Mouse (Mus musculus) kidney, embryonic 15.5 days (tissue): ENCODE data around the gene Medag. TPM values are rescaled to one million over a fixed set of nuclear protein-coding genes. Genes with fewer than 3 reads are reported as not detected.

Experiments
- ATAC-seq: fragments of 200-750 bp; cut with Nextera tagmentation; replicated peaks from 2 replicates; pipeline ENCODE4 v1.8.0; 2017; ENCODE audit warnings: moderate TSS enrichment; ENCODE audit not compliant: low FRiP score
- H3K27ac ChIP-seq: fragments of 300-500 bp; sonication (generic); 2 replicates; pipeline ENCODE4 v1.5.1; 2015; ENCODE audit warnings: mild to moderate bottlenecking, inconsistent platforms
- H3K27me3 ChIP-seq: fragments of 300-500 bp; sonication (generic); 2 replicates; pipeline ENCODE4 v1.6.1; 2015; ENCODE audit warnings: inconsistent platforms
- H3K36me3 ChIP-seq: fragments of 300-500 bp; sonication (generic); 2 replicates; pipeline ENCODE4 v1.6.1; 2015; ENCODE audit warnings: inconsistent platforms
- H3K4me1 ChIP-seq: fragments of 300-500 bp; sonication (generic); 2 replicates; pipeline ENCODE4 v1.6.1; 2015; ENCODE audit warnings: inconsistent platforms
- H3K4me2 ChIP-seq: fragments of 300-500 bp; sonication (generic); 2 replicates; pipeline ENCODE4 v1.6.1; 2015; ENCODE audit warnings: moderate library complexity, mild to moderate bottlenecking, inconsistent platforms
- H3K4me3 ChIP-seq: fragments of 300-500 bp; sonication (generic); replicated peaks from 2 replicates; pipeline ENCODE4 v1.5.1; 2015; ENCODE audit warnings: mild to moderate bottlenecking, inconsistent platforms
- H3K9ac ChIP-seq: fragments of 300-500 bp; sonication (generic); 2 replicates; pipeline ENCODE4 v1.6.1; 2015; ENCODE audit warnings: mild to moderate bottlenecking, inconsistent platforms
- H3K9me3 ChIP-seq: fragments of 300-500 bp; sonication (generic); replicated peaks from 2 replicates; pipeline ENCODE4 v1.6.1; 2016; ENCODE audit warnings: inconsistent platforms
- whole genome bisulfite sequencing: fragments of 180-500 bp; shearing (Covaris S2); methylation state at CpG from one replicate; pipeline ENCODE4 v1.1.7; 2015; ENCODE audit warnings: mixed read lengths; 5-methylcytosine and 5-hydroxymethylcytosine counted together
- polyA plus RNA-seq: library from polyadenylated mRNA; unstranded; fragments of >200 nt; fragmentation: Nextera tagmentation; extraction: Ambion mirVana; gene quantifications from 2 replicates; pipeline ENCODE4 v1.2.1, GENCODE M21; 2015

The Medag gene
- polyA plus RNA-seq, 1 experiment from 2014 or later = 0.62 TPM

- Histone ChIP-seq H3K36me3 (no peaks in the 10 kb centered on the region), H3K4me1 (peaks cover 12% of the 10 kb centered on the region), H3K27me3 (peaks cover 38% of the 10 kb centered on the region), H3K4me2 (no peak overlapping the region), H3K4me3 (no peak overlapping the region), H3K9me3 (0 out of 2 replicates have a peak, but pooled peaks cover 1% of the 10 kb centered on the region), H3K27ac (no peak overlapping the region), H3K9ac (no peak overlapping the region)
- 87% methylated on average over 10 of the region's 10 CpGs for WGBS
- no peak for ATAC-seq
Observed at GRCm38 (mm10) chr5:149412671-149413070, 1.1 kb downstream of the Medag start.

- H3K4me2 ChIP-seq = no peak overlapping the region
- no peak for ATAC-seq
- 78% methylated on average over 9 of the region's 9 CpGs for WGBS
Observed at GRCm38 (mm10) chr5:149414369-149415167, 3.0 kb downstream of the Medag start.

GRCm38 (mm10) chr5:149417381-149417780, 5.8 kb downstream of the Medag start:
- no peak overlapping the region for H3K4me3 ChIP-seq
- ATAC-seq = no peak
- WGBS = 93% methylated on average over 4 of the region's 4 CpGs
- H3K9me3 ChIP-seq = no peaks in the 10 kb centered on the region
- no peak overlapping the region for H3K27ac ChIP-seq
- H3K9ac ChIP-seq = no peak overlapping the region
- H3K4me1 ChIP-seq = no peaks in the 10 kb centered on the region
- no peak overlapping the region for H3K4me2 ChIP-seq
- no peaks in the 10 kb centered on the region for H3K36me3 ChIP-seq
- peaks cover 17% of the 10 kb centered on the region for H3K27me3 ChIP-seq

More at GRCm38 (mm10) chr5:149414369-149415167, 3.0 kb downstream of the Medag start:
- H3K4me3 ChIP-seq = no peak overlapping the region
- H3K4me1 ChIP-seq = peaks cover 12% of the 10 kb centered on the region
- no peak overlapping the region for H3K9ac ChIP-seq
- no peaks in the 10 kb centered on the region for H3K9me3 ChIP-seq
- H3K36me3 ChIP-seq = no peaks in the 10 kb centered on the region
- no peak overlapping the region for H3K27ac ChIP-seq
- peaks cover 38% of the 10 kb centered on the region for H3K27me3 ChIP-seq

GRCm38 (mm10) chr5:149426525-149426924, 15.0 kb downstream of the Medag start:
- no peak overlapping the region for H3K4me3 ChIP-seq
- no peak for ATAC-seq
- peaks cover 10% of the 10 kb centered on the region for H3K4me1 ChIP-seq
- H3K36me3 ChIP-seq = no peaks in the 10 kb centered on the region
- no peak overlapping the region for H3K4me2 ChIP-seq
- no peaks in the 10 kb centered on the region for H3K9me3 ChIP-seq
- H3K9ac ChIP-seq = no peak overlapping the region
- H3K27ac ChIP-seq = no peak overlapping the region
- H3K27me3 ChIP-seq = no peaks in the 10 kb centered on the region
- WGBS = 94% methylated on average over 3 of the region's 3 CpGs

GRCm38 (mm10) chr5:149427277-149428060, 15.9 kb downstream of the Medag start:
- Histone ChIP-seq H3K36me3 (no peaks in the 10 kb centered on the region), H3K4me2 (no peak overlapping the region), H3K27ac (no peak overlapping the region), H3K9ac (no peak overlapping the region), H3K4me3 (no peak overlapping the region), H3K27me3 (no peaks in the 10 kb centered on the region), H3K4me1 (peaks cover 10% of the 10 kb centered on the region), H3K9me3 (no peaks in the 10 kb centered on the region)
- ATAC-seq = no peak
- WGBS = 94% methylated on average over 8 of the region's 8 CpGs

- 10% methylated on average over 6 of the region's 6 CpGs for WGBS
- Histone ChIP-seq H3K9me3 (no peaks in the 10 kb centered on the region), H3K4me2 (0 out of 2 replicates have a peak overlapping the region, but pooled peaks have one; percentile 12), H3K36me3 (no peaks in the 10 kb centered on the region), H3K27ac (peak overlapping the region; percentile 47), H3K4me3 (no peak overlapping the region), H3K4me1 (peaks cover 10% of the 10 kb centered on the region), H3K27me3 (no peaks in the 10 kb centered on the region), H3K9ac (no peak overlapping the region)
- 0 out of 2 replicates have a peak, but pooled peaks have one; percentile 15 for ATAC-seq
Observed at GRCm38 (mm10) chr5:149428347-149428746, 16.8 kb downstream of the Medag start.

GRCm38 (mm10) chr5:149428810-149429255, 17.3 kb downstream of the Medag start:
- no peak overlapping the region for H3K4me3 ChIP-seq
- 59% methylated on average over 2 of the region's 2 CpGs for WGBS
- no peaks in the 10 kb centered on the region for H3K9me3 ChIP-seq
- H3K27ac ChIP-seq = peak overlapping the region; percentile 47
- no peak overlapping the region for H3K9ac ChIP-seq
- ATAC-seq = peak; percentile 70; the same call in 1 of the 2 replicates
- no peaks in the 10 kb centered on the region for H3K27me3 ChIP-seq
- H3K4me1 ChIP-seq = peaks cover 10% of the 10 kb centered on the region
- H3K36me3 ChIP-seq = no peaks in the 10 kb centered on the region
- no peak overlapping the region for H3K4me2 ChIP-seq

GRCm38 (mm10) chr5:149429541-149429940, 18.0 kb downstream of the Medag start:
- Histone ChIP-seq H3K9me3 (no peaks in the 10 kb centered on the region), H3K27me3 (no peaks in the 10 kb centered on the region), H3K4me1 (peaks cover 10% of the 10 kb centered on the region), H3K36me3 (no peaks in the 10 kb centered on the region), H3K27ac (no peak overlapping the region), H3K9ac (no peak overlapping the region), H3K4me2 (no peak overlapping the region), H3K4me3 (no peak overlapping the region)
- 83% methylated on average over 4 of the region's 4 CpGs for WGBS
- no peak for ATAC-seq

- no peaks in the 10 kb centered on the region for H3K9me3 ChIP-seq
- H3K4me1 ChIP-seq = peaks cover 10% of the 10 kb centered on the region
- no peak overlapping the region for H3K4me3 ChIP-seq
- no peak overlapping the region for H3K4me2 ChIP-seq
- no peaks in the 10 kb centered on the region for H3K27me3 ChIP-seq
- 89% methylated on average over 3 of the region's 3 CpGs for WGBS
- no peaks in the 10 kb centered on the region for H3K36me3 ChIP-seq
- H3K9ac ChIP-seq = no peak overlapping the region
- ATAC-seq = no peak
- H3K27ac ChIP-seq = no peak overlapping the region
Observed at GRCm38 (mm10) chr5:149430943-149431342, 19.4 kb downstream of the Medag start.

GRCm38 (mm10) chr5:149433618-149434017, 22.1 kb downstream of the Medag start:
- no peaks in the 10 kb centered on the region; the same call in 1 of the 2 replicates for H3K27me3 ChIP-seq
- 57% methylated on average over 7 of the region's 7 CpGs for WGBS
- H3K36me3 ChIP-seq = no peaks in the 10 kb centered on the region
- H3K27ac ChIP-seq = no peak overlapping the region
- ATAC-seq = no peak
- H3K4me2 ChIP-seq = no peak overlapping the region
- peaks cover 4% of the 10 kb centered on the region for H3K4me1 ChIP-seq
- no peaks in the 10 kb centered on the region for H3K9me3 ChIP-seq
- H3K9ac ChIP-seq = no peak overlapping the region
- H3K4me3 ChIP-seq = no peak overlapping the region

GRCm38 (mm10) chr5:149434141-149434690, 22.7 kb downstream of the Medag start:
- 30% methylated on average over 9 of the region's 9 CpGs for WGBS
- Histone ChIP-seq H3K9me3 (no peaks in the 10 kb centered on the region), H3K27ac (no peak overlapping the region), H3K9ac (no peak overlapping the region), H3K4me1 (peaks cover under 1% of the 10 kb centered on the region), H3K4me2 (no peak overlapping the region), H3K4me3 (no peak overlapping the region), H3K27me3 (no peaks in the 10 kb centered on the region; the same call in 1 of the 2 replicates), H3K36me3 (no peaks in the 10 kb centered on the region)
- ATAC-seq = no peak

GRCm38 (mm10) chr5:149436541-149436940, 25.0 kb downstream of the Medag start:
- no peak overlapping the region for H3K4me2 ChIP-seq
- H3K9ac ChIP-seq = no peak overlapping the region
- 75% methylated on average over 3 of the region's 3 CpGs for WGBS
- peaks cover 15% of the 10 kb centered on the region for H3K4me1 ChIP-seq
- H3K27me3 ChIP-seq = peaks cover 8% of the 10 kb centered on the region; the same call in 1 of the 2 replicates
- no peak for ATAC-seq
- H3K27ac ChIP-seq = no peak overlapping the region
- no peak overlapping the region for H3K4me3 ChIP-seq
- H3K9me3 ChIP-seq = no peaks in the 10 kb centered on the region
- no peaks in the 10 kb centered on the region for H3K36me3 ChIP-seq
